Mouse (Mus musculus) cortical plate, adult 2 months (tissue): ENCODE data around the gene Tcp10a.
"Not testable (repeated sequence)": the region's sequence is repeated elsewhere in the genome, so short reads cannot be mapped to it uniquely, and the experiment has no call there.

Source experiments
- CTCF ChIP-seq: fragments of 200-500 bp; IDR thresholded peaks from 2 replicates; pipeline ENCODE4 v1.5.1; 2011; ENCODE audit warnings: mild to moderate bottlenecking, control low read depth, low read length; ENCODE audit not compliant: insufficient read depth; ENCODE audit errors: extremely low read depth
- POLR2A ChIP-seq: fragments of 200-500 bp; IDR thresholded peaks from 2 replicates; pipeline ENCODE4 v1.6.1; 2011; ENCODE audit warnings: mild to moderate bottlenecking, low read length, control low read depth; ENCODE audit not compliant: insufficient read depth; ENCODE audit errors: extremely low read depth

- not testable (repeated sequence) for TF ChIP-seq CTCF, POLR2A
These were observed 35.4 kb downstream of the Tcp10a start for GRCm38 (mm10) chr17:7359806-7360205.
